Mouse (Mus musculus): ENCODE measurements at regions not wholly inside any gene's neighbourhood (a gene's known extent, or its start where the extent isn't known, plus 50 kb on each side); places are given as distances from the start of the nearest gene placed in this dataset.

GRCm38 (mm10) chr12:98337644-98338043 is 69.2 kb downstream of the Gpr65 start:
- no peak for DNase-seq (ENCODE audit: low read depth, low spot score)

GRCm38 (mm10) chr12:98339536-98339935 is 71.1 kb downstream of the Gpr65 start:
- DNase-seq (ENCODE audit: low read depth, low spot score): no peak

- peak; percentile 54 for DNase-seq (ENCODE audit: low read depth, low spot score)
Observed at GRCm38 (mm10) chr12:98342158-98342557, 73.7 kb downstream of the Gpr65 start.

- DNase-seq (ENCODE audit: low read depth, low spot score): peak; percentile 5
Observed at GRCm38 (mm10) chr12:98343653-98344052, 75.2 kb downstream of the Gpr65 start.

GRCm38 (mm10) chr12:98347056-98347455 is 78.6 kb downstream of the Gpr65 start:
- no peak for DNase-seq (ENCODE audit: low read depth, low spot score)

GRCm38 (mm10) chr12:98347550-98348318 is 79.3 kb downstream of the Gpr65 start:
- DNase-seq (ENCODE audit: low read depth, low spot score): peak; percentile 87

GRCm38 (mm10) chr12:98349864-98350643 is 81.6 kb downstream of the Gpr65 start:
- DNase-seq (ENCODE audit: low read depth, low spot score): no peak

GRCm38 (mm10) chr12:98352401-98352800 is 84.0 kb downstream of the Gpr65 start:
- no peak for DNase-seq (ENCODE audit: low read depth, low spot score)

- no peak for DNase-seq (ENCODE audit: low read depth, low spot score)
Observed at GRCm38 (mm10) chr12:98354545-98354944, 86.1 kb downstream of the Gpr65 start.

GRCm38 (mm10) chr12:98367583-98367982 is 99.1 kb downstream of the Gpr65 start:
- no peak for DNase-seq (ENCODE audit: low read depth, low spot score)

- peak; percentile 45 for DNase-seq (ENCODE audit: low read depth, low spot score)
Observed at GRCm38 (mm10) chr12:98370771-98371170, 102.3 kb downstream of the Gpr65 start.

GRCm38 (mm10) chr12:98375214-98375910 is 106.9 kb downstream of the Gpr65 start:
- DNase-seq (ENCODE audit: low read depth, low spot score): no peak

Measured in A20 (cell line).